Mouse (Mus musculus): Measurements from ENCODE around the gene Baiap2. TPM values are rescaled to one million over a fixed set of nuclear protein-coding genes. Genes with fewer than 3 reads are reported as not detected.

Baiap2 gene
- total RNA-seq, 1 experiment from 2014 or later: 20.8 TPM

DNA sequence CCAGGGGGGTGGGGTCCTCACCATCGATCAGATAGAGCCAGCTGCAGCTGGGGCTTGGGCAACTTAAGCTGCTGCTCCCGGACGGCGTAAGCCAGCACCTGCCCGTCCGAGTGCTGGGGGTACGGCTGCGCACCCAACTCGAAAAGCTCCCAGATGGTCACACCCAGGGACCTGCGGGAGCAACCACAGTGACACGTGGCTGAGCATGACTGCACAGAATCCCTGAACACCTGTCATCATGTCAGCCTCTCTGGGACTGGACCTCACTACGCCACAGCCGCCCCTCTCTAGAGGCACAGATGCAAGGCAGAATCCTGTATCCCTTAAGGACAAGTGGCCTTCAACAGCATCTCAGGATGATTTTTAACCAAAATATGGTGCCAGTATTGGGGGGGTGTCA, 70.1 kb downstream of the Baiap2 start:
- DNase-seq: no peak

- DNase-seq: peak; percentile 88
Observed at GRCm38 (mm10) chr11:120013174-120013711, 70.7 kb downstream of the Baiap2 start.

DNA sequence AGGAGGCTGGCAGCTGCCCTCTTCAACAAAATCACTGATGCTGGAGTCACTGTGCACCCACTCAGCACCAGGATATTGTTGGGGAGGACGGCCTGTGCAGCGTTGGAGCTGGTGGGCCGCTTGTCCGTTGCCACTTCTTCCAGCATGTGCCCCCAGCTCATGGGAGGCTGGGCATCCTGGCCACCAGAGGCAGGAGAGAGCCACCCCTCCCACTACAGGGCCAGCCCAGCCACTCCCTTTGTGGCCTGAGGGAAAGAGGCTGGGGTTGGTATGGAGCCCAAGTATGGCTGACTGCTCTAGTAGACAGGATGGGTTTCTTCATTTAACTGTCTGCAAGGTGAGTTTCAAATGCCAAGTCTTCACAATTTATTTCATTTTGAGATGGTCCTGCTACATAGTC, 72.2 kb downstream of the Baiap2 start:
- DNase-seq: no peak

DNA sequence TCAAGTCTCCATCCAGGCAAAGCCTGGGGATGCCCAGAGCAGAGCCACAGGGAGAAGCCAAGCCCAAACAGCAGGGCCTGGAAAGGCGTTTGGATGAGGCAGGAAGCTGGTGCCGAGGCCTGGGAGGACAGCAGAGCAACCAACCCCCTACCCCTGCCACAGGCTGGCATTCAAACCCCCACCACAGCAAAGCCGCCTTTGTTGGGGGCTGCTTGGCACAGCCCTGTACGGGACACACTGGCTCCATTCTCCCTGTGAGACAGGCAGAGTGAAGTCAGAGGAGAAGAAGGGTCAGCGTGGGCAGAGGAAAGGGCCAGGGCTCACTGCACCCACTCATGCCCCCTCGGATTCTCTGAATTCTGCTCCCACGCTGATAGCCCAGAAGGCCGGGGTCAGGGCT, 74.4 kb downstream of the Baiap2 start:
- no peak for DNase-seq

DNA sequence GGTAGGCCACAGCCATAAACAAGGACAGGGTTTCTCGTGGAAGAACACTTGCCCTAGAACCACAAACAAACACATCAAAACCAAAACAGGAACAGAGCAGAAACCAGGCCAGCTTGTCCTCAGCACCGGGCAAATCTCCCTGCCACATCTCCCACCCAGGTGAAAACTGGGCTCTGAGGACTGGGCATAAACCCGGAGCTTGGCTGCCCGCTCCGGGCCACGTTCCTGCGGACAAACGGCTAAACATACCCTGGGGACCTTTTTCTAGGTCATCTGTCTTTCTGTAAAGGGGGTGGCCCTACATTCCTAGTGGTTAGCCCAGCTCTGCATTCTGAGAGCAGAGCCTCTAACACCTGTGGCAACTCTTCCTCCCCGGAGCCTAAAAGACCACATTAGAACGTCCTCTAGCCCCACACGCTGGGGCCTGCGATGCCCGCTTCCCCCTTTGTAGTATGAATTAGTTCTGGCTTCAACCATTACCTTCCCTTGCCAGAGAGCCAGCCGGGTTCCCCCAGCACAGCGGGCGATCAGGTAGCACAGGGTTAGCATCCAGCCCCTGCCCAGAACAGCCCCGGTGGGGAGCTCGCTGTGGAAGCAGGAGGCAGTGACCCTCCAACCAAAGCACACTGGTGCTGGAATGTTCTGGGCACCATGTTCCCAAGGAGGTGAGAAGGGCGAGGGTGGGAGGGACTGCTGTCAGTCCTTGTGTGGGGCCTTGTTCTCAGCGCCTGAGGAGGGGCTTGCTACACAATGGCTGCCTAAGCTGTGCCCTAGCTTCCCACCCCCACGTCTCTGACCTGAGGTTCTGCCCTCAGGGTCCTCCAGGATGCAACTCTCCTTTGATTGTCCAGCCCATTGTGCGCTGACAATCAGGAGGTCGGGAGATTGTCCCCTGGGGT, 77.2 kb downstream of the Baiap2 start:
- DNase-seq: no peak

- DNase-seq: no peak
Observed at GRCm38 (mm10) chr11:120021367-120021766, 78.8 kb downstream of the Baiap2 start.

DNA sequence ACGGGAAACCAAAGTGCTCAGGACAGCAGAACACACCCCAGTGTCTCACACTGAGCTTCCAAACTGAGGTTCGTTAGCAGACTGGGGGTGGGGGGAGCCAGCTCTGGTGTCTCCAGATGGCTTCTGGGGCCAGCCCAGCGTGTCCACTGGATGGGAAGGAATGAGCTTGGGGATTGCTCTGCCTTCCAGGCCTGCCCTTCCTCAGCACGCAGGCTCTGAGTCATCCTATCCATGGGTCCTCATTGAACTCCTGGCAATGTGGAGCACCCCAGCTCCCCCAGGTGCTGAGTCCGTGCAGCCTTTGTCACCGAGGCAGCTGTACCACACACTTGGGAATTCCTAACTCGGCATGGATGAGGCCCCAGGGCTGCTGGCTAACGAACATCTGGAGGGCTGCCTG, 79.7 kb downstream of the Baiap2 start:
- DNase-seq: no peak

- DNase-seq: no peak
Observed at GRCm38 (mm10) chr11:120022841-120023240, 80.3 kb downstream of the Baiap2 start.

GRCm38 (mm10) chr11:120026941-120027340, 84.4 kb downstream of the Baiap2 start:
- no peak for DNase-seq

- no peak for DNase-seq
Observed at GRCm38 (mm10) chr11:120028319-120029092, 85.9 kb downstream of the Baiap2 start.

DNA sequence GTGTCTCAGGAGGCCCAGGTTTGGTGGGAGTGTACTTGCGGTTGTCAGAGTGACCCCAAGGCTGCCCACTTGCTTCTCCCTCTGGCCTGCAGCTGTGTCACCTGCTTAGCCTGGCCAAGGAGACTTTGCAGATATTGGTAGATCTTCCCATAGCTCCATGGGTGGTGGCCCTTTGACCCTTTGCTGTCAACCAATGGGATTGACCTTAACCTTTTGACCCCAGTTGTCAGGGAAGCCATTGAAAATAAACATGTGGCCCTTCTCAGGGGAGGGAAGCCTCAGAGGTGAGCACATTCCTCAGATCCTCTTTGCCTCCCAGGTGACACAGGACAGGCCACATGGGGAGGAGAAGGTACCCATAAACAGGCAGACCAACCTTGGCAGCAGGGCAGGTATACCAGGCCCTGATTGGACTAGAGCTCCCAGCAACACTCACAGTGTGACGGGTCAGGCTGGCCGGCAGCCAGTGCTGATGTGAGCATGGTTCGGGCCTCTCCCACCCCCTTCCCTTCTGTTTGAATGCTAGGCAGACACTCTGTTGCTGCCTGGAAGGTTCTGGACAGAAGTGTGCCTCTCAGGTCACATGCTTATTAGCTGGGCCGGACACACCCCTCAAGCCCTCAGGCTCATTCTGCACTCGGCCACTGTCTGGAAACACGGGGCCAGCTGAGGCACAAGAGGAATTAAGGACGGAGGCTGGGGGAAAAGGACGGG, 87.0 kb downstream of the Baiap2 start:
- DNase-seq: peak; percentile 63

GRCm38 (mm10) chr11:120030145-120030901, 87.8 kb downstream of the Baiap2 start:
- peak; percentile 72 for DNase-seq

GRCm38 (mm10) chr11:120032052-120032451, 89.5 kb downstream of the Baiap2 start:
- DNase-seq: no peak

DNA sequence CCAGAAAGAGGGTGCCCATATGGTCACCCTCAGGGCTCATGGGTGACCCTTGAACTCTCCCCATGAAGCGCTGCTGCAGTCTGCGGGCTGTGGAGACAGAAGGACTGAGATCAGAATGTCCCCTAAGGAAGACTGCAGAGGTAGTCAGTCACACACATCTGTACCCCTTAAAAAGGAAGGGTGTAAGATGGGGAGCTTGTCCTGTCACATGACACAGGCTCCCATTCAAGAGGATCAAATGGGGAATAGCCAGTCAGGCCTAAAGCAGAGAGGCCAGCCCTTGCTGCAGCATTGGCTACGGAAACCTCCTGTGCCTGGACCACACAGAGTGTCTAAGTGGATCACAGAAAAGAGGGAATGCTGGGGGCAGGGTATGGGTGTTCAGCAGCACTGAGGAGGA, 90.9 kb downstream of the Baiap2 start:
- DNase-seq: no peak

DNA sequence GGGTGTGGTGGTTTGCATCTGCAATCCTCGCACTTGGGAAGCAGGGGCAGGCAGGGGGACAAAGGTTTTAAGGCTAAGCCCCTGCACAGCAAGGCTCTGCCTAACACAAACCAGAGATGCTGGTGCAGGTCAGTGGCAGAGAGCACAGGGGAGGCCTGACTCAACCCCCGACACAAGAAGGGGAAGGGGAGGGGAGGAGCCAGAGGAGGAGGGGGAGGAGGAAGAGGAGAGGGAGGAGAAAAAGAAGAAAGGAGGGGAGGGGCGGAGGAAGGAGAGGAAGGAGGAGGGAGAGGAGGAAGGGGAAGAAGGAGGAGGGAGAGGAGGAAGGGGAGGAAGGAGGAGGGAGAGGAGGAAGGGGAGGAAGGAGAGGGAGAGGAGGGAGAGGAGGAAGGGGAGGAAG, 91.7 kb downstream of the Baiap2 start:
- no peak for DNase-seq

DNA sequence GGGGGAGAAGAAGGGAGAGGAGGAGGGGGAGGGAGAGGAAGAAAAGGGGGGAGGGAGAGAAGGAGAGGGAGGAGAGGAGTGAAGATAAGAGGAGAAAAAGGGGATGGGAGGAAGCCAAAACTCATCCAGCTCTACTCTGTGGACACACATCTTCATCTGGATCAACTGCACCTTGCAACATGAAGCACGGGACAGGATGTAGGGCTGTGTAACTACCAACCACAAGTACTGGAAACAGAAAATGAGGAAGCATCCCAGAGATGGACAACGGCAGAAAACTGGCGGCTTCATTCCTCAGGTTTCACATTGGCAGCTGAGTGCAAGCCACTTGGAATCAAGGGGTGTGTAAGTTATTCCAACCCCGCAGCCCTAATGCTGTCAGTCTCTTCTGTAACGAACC, 92.2 kb downstream of the Baiap2 start:
- DNase-seq: no peak

GRCm38 (mm10) chr11:120039581-120039980, 97.0 kb downstream of the Baiap2 start:
- DNase-seq: peak; percentile 42

DNA sequence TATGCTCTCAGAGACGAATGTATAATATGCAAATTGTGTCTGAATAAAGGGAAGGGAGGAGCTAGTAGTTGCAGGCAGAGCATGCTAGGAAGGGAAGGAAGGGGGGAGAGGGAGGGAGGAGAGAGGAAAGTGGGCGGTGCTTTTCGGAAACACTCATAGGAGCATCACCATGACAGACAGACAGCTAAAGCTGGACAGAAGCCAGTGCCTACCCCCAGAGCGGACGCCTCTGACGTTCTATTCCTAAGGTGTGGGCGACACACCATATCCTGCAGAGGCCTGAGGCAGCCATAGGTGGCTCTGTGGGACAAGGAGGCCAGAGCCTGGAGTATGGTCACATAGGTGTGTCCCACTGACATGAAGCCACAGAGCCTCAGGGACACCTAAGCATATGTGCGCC, 97.9 kb downstream of the Baiap2 start:
- DNase-seq: no peak

- peak; percentile 75 for DNase-seq
Observed at GRCm38 (mm10) chr11:120041191-120042123, 98.9 kb downstream of the Baiap2 start.

DNA sequence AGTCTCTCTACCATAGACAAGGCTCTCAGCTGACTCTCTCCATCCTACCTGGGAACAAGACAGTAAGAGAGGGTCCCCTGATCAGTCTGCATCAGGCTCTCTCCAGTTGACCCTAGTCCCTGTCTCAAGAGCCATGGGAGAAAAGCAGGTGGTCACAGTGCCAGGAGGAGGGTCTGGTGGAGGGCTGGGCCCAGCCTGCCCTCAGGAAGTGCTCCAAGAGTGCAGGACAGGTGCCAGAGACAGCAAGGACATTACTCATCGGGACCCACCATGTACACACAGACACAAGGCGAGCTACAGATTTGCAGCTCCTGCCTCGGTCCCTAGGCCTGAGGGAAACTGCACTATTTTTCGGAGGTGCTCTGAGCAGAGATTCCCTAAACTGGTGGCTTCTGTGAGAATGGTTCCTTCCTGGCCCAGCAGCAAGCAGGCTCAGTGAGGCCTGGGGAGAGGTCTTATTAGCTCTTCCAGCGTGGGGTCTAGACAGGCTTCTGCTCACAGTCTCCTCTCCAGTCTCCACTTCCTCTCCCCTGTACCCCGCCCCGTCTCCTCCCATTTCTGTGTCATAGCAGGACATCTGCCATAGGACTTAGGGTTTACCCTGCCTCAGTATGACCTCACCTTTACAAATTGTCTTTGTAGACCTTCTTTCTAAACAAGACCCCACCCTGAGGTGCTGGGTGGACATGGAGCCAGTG, 99.7 kb downstream of the Baiap2 start:
- no peak for DNase-seq
